In genomic region chr10:17512487-17512886, GRCm38 (mm10) we compare ENCODE assay signal across 18 mouse cellular contexts.
"Had no signal": no experiment of that assay in that cellular context is flagged by ENCODE, and none has a peak within 500 bp of the region (broad histone marks: within the 10 kb centered on the region; RNA-seq: fewer than 3 reads in every experiment).

No protein-coding gene starts in this region.

- H3K9ac ChIP-seq: lung, embryonic 15.5 days; midbrain, embryonic 12.5 days; neural tube, embryonic 13.5 days had no signal

- DNase-seq: lung, adult 2 months; lung, postnatal 10 days; lung, postnatal 4 days; midbrain, embryonic 14.5 days; right cerebral cortex, adult 18-20 months; right cerebral cortex, postnatal 25 days; right cerebral cortex, postnatal 4 days; spleen, adult 18-20 months; thymus, adult 18-20 months; thymus, postnatal 14 days; thymus, postnatal 36 days had no signal

- H3K27ac ChIP-seq: lung, embryonic 15.5 days; midbrain, embryonic 10.5 days; midbrain, embryonic 12.5 days; neural tube, embryonic 13.5 days; neural tube, embryonic 15.5 days had no signal

- H3K9me3 ChIP-seq: lung, embryonic 15.5 days; midbrain, embryonic 10.5 days; midbrain, embryonic 12.5 days; neural tube, embryonic 13.5 days; neural tube, embryonic 15.5 days had no signal

- H3K27me3 ChIP-seq: lung, embryonic 15.5 days; midbrain, embryonic 12.5 days; neural tube, embryonic 13.5 days; neural tube, embryonic 15.5 days had no signal

- H3K4me3 ChIP-seq: lung, embryonic 15.5 days; midbrain, embryonic 10.5 days; midbrain, embryonic 12.5 days; myocyte; neural tube, embryonic 13.5 days; neural tube, embryonic 15.5 days had no signal

- H3K4me1 ChIP-seq: midbrain, embryonic 12.5 days had no signal

- H3K4me2 ChIP-seq: midbrain, embryonic 12.5 days; neural tube, embryonic 13.5 days had no signal

- H3K36me3 ChIP-seq: lung, embryonic 15.5 days; midbrain, embryonic 10.5 days; midbrain, embryonic 12.5 days; neural tube, embryonic 13.5 days; neural tube, embryonic 15.5 days had no signal

- ATAC-seq: midbrain, embryonic 16.5 days had no signal
